Mouse (Mus musculus) megakaryocyte, embryonic 14.5 days (primary cell): ENCODE results near the gene Ubxn7. TPM values are rescaled to one million over a fixed set of nuclear protein-coding genes. Genes with fewer than 3 reads are reported as not detected.

ENCODE experiments used
- H3K27me3 ChIP-seq: replicated peaks from 2 replicates; pipeline ENCODE3; 2012; ENCODE audit warnings: inconsistent platforms
- H3K36me3 ChIP-seq: replicated peaks from 2 replicates; pipeline ENCODE3; 2012; ENCODE audit warnings: low read length, inconsistent platforms, mixed read lengths
- H3K4me1 ChIP-seq: 2 replicates; pipeline ENCODE4 v1.6.1; 2012; ENCODE audit warnings: inconsistent platforms
- H3K4me3 ChIP-seq: replicated peaks from 2 replicates; pipeline ENCODE3; 2012; ENCODE audit warnings: moderate library complexity, mild to moderate bottlenecking, inconsistent platforms
- H3K9me3 ChIP-seq: 2 replicates; pipeline ENCODE4 v1.6.1; 2012; ENCODE audit warnings: inconsistent platforms
- FLI1 ChIP-seq: IDR thresholded peaks from 2 replicates; pipeline ENCODE4 v1.6.1; 2012; ENCODE audit warnings: low read length, inconsistent platforms, mixed read lengths
- GATA1 ChIP-seq: IDR thresholded peaks from 3 replicates; pipeline ENCODE4 v1.6.1; 2012; ENCODE audit warnings: mixed read lengths, low read length, inconsistent platforms, borderline replicate concordance
- polyA plus RNA-seq: library from polyadenylated mRNA; stranded (reverse); fragments of >175 nt; gene quantifications from 2 replicates; pipeline ENCODE4 v1.2.3, GENCODE M21; 2012; ENCODE audit warnings: low replicate concordance; ENCODE audit not compliant: insufficient read depth

The Ubxn7 gene
- polyA plus RNA-seq, 1 experiment: 0.23 TPM

DNA sequence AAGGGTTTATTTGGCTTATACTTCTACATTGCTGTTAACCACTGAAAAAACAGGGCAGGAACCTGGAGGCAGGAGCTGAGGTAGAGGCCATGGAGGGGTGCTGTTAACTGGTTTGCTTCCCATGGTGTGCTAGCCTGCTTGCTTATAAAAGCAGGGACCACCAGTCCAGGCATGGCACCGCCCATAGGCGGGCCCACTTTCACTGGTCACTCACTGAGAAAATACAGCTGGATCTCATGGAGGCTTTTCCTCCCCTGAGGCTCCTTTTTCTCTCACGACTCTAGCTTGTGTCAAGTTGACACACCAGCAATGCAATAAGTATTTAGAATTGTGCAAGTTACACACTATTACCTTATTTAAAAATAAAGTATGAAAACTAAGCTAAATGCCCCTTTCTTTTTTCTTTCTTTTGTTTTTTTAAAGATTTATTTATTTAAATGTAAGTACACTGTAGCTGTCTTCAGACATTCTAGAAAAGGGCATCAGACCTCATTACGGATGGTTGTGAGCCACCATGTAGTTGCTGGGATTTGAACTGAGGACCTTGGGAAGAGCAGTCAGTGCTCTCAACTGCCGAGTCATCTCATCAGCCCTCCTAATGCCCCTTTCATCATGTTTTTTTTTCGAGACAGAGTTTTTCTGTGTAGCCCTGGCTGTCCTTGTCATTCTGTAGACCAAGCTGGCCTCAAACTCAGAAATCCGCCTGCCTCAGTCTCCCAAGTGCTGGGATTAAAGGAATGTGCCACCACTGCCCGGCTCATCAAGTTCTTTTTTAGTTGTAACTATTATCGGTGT lies 984 bp upstream of the Ubxn7 start:
- H3K9me3 ChIP-seq: no peaks in the 10 kb centered on the region
- no peaks in the 10 kb centered on the region for H3K27me3 ChIP-seq
- peak overlapping the region; percentile 100 for H3K4me3 ChIP-seq
- H3K36me3 ChIP-seq: no peaks in the 10 kb centered on the region
- no peak for TF ChIP-seq GATA1
- TF ChIP-seq FLI1: no peak
- peaks cover 26% of the 10 kb centered on the region for H3K4me1 ChIP-seq

DNA sequence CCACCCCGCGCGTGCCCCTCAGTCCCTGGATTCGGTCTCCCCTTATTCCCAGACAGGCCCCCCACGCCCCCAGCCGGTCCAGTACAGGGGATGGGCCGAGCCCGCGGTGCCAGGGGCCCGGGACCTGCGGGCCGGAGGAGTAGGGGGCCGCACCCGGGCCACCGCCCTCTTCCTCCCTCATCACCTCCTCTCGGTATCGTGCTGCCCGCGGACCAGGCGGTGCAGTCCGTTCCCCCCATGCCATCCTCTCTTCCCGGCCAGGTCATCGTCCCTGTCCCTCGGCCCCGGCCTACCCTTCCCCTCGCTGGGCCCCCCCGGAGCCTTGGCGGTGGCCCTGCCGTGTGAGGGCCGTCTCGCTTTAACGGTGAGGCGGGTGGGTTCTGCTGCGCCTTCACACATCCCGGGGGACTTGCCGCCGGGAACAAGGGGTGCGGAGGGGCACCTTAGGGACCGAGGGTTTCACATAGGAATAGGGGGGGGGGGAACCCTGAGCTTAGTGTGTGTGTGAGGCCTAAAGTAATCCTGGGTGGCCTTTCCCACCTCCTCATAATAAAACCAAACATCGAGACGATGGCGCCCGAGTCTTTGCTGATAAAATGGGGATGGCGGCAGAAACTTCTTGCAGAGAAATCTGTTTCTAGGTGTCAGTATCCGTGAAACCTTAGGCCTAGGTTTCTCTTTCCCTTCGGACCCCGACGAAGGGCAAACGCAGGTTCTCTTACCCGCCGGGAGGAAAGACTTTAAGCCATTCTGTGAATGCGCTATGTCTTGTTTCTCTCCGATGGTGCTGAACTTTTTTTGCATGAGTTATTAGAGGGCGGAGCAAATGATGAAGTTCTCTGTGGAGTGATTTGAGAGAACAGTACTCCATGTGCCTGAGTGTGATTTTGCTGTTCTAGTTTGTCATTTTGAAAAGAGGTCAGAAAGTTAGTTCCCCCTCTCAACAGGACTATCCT lies 777 bp downstream of the Ubxn7 start:
- peaks cover 38% of the 10 kb centered on the region for H3K4me1 ChIP-seq
- peak overlapping the region; percentile 100 for H3K4me3 ChIP-seq
- H3K27me3 ChIP-seq: no peaks in the 10 kb centered on the region
- H3K9me3 ChIP-seq: no peaks in the 10 kb centered on the region
- no peak for TF ChIP-seq FLI1
- no peak for TF ChIP-seq GATA1
- no peaks in the 10 kb centered on the region for H3K36me3 ChIP-seq

DNA sequence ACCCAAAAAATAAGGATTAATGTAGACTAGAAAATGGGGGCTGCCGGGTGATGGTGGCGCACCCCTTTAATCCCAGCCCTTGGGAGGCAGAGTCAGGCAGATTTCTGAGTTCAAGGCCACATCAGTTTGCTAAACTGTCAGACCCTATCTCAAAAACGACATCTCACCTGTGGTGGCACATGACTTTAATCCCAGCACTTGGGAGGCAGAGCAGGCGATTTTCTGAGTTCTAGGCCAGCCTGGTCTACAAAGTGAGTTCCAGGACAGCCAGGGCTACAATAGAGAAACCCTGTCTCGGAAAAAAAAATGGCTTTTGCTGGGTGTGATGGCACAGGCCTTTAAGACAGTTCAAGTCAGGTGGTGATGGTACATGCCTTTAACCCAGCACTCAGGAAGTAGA lies 3.1 kb downstream of the Ubxn7 start:
- Histone ChIP-seq H3K9me3 (no peaks in the 10 kb centered on the region), H3K4me3 (no peak overlapping the region), H3K4me1 (peaks cover 49% of the 10 kb centered on the region), H3K27me3 (no peaks in the 10 kb centered on the region), H3K36me3 (no peaks in the 10 kb centered on the region)
- TF ChIP-seq GATA1 (no peak), FLI1 (no peak)

DNA sequence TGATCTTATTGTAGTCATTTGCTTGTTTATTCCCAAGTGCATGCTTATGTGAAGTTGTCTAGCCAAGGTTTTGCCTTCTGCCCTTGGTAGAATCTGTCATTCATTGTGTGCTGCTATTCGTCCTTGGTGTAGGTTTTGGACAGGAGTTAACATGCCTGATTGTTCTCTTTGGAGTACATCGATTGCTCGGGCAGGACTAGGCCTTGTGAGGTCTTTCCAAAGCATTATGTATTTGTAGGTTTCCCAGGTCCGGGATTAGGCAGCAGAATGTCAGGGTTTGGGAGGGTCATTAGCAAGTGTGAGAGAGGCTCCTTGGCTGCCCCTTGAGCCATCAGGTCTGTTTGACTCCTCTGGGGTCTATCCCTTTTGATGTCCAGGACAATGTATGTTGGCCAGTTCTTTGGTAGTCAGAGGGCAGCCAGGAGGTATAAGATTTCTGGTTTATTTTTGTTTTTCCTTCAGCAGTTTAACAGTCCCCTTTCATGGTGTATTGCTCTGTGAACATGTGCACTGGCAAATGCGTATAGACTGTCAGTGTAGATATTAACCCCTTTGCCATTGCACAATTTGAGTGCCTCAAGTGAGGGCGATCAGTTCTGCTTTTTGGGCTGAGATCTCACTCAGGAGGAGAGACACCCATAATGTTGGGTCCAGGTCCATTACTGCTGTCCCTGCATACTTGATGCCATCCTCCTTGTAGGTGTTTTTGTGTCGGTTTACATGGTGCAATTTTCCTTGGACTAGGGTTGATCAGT lies 4.1 kb downstream of the Ubxn7 start:
- H3K27me3 ChIP-seq: no peaks in the 10 kb centered on the region
- peaks cover 49% of the 10 kb centered on the region for H3K4me1 ChIP-seq
- no peak for TF ChIP-seq GATA1
- no peak for TF ChIP-seq FLI1
- H3K4me3 ChIP-seq: peak overlapping the region; percentile 26
- H3K9me3 ChIP-seq: no peaks in the 10 kb centered on the region
- H3K36me3 ChIP-seq: no peaks in the 10 kb centered on the region

DNA sequence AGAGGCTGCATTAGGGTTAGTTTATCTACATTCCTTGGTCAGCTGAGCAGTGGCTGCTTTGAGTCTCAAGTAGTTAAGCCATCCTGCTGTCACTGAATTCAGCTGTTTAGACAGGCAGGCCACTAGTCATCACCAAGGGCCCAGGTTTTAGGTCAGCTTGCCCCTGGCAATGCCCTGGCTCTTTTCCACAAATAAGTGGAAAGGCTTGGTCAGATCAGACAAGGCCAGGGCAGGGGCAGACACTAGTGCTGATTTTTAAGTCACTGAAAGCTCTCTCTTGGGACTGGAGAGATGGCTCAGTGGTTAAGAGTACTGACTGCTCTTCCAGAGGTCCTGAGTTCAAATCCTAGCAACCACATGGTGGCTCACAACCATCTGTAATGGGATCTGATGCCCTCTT lies 4.9 kb downstream of the Ubxn7 start:
- Histone ChIP-seq H3K4me3 (no peak overlapping the region), H3K4me1 (peaks cover 50% of the 10 kb centered on the region), H3K36me3 (no peaks in the 10 kb centered on the region), H3K9me3 (no peaks in the 10 kb centered on the region), H3K27me3 (no peaks in the 10 kb centered on the region)
- TF ChIP-seq GATA1 (no peak), FLI1 (no peak)

DNA sequence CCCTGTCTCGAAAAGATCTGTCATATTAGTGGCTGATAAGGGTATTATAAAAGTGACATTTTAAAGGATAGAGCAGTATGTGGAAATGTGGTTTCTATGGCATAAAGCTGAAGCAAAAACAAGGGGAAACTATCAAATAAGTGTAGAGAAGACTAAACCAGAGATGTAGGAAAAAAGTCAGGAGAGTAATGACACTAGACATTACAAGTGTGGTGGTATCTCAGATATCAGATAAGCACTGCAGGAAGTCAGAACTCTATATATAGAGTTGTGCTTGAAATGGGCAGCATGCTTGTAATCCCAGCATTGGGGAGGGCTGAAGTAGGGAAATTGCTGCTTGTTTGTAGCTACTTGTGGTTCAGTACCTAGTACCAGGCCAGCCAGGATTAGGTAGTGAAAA lies 8.4 kb downstream of the Ubxn7 start:
- no peak for TF ChIP-seq FLI1
- no peak for TF ChIP-seq GATA1
- no peaks in the 10 kb centered on the region for H3K9me3 ChIP-seq
- no peaks in the 10 kb centered on the region for H3K36me3 ChIP-seq
- peaks cover 57% of the 10 kb centered on the region for H3K4me1 ChIP-seq
- H3K27me3 ChIP-seq: no peaks in the 10 kb centered on the region
- no peak overlapping the region for H3K4me3 ChIP-seq

DNA sequence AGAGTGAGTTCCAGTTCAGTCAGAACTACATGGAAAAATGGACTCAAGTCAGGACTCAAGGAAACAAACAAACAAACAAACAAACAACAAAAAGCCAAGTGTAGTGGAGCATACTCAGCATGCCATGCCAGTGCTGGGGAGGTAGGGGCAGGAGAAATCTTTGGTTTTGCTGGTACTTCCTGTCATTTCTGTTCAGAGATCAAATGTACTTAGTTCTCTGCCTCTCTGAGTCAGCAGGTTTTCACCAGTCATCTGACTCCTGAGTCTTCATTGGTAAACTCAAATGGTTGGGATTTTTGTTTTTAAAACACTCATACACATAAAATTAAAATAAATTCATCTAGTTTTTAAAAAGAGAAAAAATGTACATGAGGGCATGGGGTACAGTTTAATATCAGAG lies 13.5 kb downstream of the Ubxn7 start:
- Histone ChIP-seq H3K4me1 (peaks cover 37% of the 10 kb centered on the region), H3K36me3 (peaks cover 1% of the 10 kb centered on the region), H3K4me3 (peak overlapping the region; percentile 76), H3K9me3 (no peaks in the 10 kb centered on the region), H3K27me3 (no peaks in the 10 kb centered on the region)
- no peak for TF ChIP-seq GATA1
- no peak for TF ChIP-seq FLI1

DNA sequence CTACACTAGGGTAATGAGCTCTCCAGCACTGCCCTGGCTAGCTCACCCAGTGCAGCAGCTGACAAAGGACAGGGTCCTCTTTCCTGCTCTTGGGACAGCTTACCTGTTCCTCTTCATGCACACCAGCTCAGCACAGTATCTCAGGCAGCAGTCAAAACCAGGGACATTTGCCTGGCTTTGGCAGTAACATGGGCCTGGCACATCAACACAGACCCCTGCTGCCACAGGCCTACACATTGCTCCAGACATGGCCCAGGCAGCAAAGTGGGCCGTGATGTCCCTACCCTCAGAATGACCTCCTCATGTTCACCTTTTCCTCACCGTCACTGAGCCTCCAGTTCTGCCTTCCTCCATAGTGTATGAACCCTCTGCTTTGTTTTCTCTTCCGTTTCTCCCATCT lies 18.7 kb downstream of the Ubxn7 start:
- Histone ChIP-seq H3K27me3 (no peaks in the 10 kb centered on the region), H3K4me3 (peak overlapping the region; percentile 30), H3K36me3 (peaks cover 43% of the 10 kb centered on the region), H3K4me1 (peaks cover 16% of the 10 kb centered on the region), H3K9me3 (no peaks in the 10 kb centered on the region)
- no peak for TF ChIP-seq FLI1

DNA sequence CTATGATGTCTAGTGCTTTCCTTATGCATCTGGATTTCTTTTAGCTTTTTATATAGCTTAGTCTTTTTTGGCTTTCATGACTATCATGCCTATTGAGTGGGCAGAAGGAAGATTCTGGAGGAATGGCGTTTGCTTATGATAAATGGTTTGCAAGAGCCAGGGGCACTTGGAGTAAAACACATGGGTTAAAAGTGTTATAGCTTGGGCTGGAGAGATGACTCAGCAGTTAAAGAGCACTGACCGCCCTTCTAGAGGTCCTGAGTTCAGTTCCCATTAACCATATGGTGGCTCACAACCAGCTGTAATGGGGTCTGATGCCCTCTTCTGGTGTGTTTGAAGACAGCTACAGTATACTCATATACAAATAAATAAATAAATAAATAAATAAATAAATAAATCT lies 31.5 kb downstream of the Ubxn7 start:
- Histone ChIP-seq H3K27me3 (no peaks in the 10 kb centered on the region), H3K36me3 (peaks cover 62% of the 10 kb centered on the region)

DNA sequence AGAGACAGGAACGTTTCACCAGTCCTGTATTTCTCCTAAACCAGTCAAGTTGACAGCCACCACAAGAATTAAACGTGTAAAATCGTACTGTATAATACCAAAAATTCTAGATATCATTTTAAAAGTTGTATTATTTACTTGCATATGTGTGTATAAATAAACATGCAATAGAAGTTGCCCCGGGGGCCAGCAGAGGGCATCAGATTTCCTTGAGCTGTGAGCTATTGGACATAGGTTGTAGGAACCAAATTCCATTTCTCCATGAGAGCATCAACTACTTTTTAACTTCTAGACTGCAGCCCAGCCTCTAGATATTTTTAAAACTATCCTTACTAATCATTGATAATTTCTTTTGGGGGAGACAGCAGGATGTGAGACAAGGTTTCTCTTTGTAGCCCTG lies 39.3 kb downstream of the Ubxn7 start:
- Histone ChIP-seq H3K36me3 (peaks cover 70% of the 10 kb centered on the region), H3K4me3 (no peak overlapping the region), H3K27me3 (no peaks in the 10 kb centered on the region), H3K4me1 (peaks cover 9% of the 10 kb centered on the region), H3K9me3 (no peaks in the 10 kb centered on the region)
- TF ChIP-seq GATA1 (no peak), FLI1 (no peak)

More for the DNA sequence above, 31.5 kb downstream of the Ubxn7 start:
- H3K4me3 ChIP-seq: no peak overlapping the region
- no peaks in the 10 kb centered on the region; the same call in 1 of the 2 replicates for H3K4me1 ChIP-seq
- no peaks in the 10 kb centered on the region for H3K9me3 ChIP-seq
- TF ChIP-seq GATA1 (no peak), FLI1 (no peak)
